Mouse (Mus musculus) cerebellum, adult (tissue): ENCODE results near the gene Zfp385a.

Experiments used
- ATAC-seq: cut with Nextera tagmentation; 2 replicates; pipeline ENCODE4 v1.9.2; 2017; ENCODE audit warnings: mild to moderate bottlenecking, moderate library complexity, mixed read lengths; ENCODE audit not compliant: insufficient number of reproducible peaks, low FRiP score, low TSS enrichment

Zfp385a gene

DNA sequence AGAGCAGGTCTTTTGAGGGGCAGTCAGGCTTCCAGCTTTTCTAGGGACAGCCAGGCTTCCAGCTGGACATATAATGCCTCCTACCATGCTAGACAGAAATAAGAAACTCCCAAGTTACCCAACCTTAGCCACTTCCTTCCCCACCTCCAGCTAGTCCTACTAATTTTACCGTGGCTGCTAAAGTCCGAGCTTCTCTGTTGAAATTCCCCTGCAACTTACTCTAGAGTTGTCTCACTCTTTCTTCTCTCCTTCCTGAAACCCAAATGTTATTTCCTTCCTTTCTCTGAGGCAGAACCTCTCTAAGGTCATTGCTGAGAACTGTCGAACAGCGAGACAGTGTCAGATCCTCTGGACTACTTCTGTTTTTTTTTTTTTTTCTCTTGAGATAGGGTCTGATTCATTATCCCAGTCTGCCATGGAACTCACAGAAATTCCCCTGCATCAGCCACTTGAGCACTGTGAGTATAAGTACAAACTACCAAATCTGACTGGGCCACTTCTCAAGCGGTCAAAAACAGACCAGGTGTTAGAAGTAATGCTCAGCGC lies 29.5 kb downstream of the Zfp385a start, which contains the start of gene Gpr84:
Gene Gpr84, minus strand, starts transcription at position 248 of the 546 bp plus-strand sequence.
- ATAC-seq: no peak

DNA sequence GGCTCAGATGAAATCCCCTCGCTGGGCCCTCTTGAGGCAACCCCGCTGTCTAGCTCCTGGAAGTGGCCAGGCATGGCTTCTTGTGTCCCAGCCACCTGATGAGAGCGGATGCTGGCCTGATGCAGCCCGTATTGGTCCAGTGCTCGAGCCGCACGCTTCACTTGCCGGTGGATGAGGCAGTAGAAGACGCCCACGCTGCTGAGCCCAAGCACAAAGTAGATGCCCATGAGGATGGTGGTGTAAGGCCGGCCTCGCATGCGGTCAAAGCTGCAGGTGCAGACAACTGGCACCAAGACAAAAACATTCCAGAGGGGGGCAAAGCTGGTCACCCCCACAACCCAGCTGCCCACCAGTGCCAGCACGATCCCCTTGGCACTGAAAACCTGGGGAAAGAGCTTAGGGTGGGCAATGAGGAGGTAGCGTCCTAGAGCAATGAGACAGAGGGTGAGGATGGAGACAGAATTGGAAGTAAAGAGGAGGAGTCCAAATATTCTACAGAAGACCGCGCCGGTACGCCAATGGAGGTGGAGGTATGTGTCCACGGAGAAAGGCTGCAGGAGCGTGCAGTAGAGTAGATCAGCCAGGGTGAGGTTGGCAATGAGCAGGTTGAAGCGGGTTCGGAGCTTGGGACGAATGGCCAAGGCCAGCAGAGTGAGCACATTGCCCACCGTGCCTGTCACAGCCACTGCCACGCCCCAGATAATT lies 30.9 kb downstream of the Zfp385a start:
- no peak for ATAC-seq

GRCm38 (mm10) chr15:103308056-103308875 lies 31.6 kb downstream of the Zfp385a start:
- ATAC-seq: no peak

- ATAC-seq: 0 out of 2 replicates have a peak, but pooled peaks have one; percentile 12
These were observed 32.8 kb downstream of the Zfp385a start for GRCm38 (mm10) chr15:103307125-103307524.

DNA sequence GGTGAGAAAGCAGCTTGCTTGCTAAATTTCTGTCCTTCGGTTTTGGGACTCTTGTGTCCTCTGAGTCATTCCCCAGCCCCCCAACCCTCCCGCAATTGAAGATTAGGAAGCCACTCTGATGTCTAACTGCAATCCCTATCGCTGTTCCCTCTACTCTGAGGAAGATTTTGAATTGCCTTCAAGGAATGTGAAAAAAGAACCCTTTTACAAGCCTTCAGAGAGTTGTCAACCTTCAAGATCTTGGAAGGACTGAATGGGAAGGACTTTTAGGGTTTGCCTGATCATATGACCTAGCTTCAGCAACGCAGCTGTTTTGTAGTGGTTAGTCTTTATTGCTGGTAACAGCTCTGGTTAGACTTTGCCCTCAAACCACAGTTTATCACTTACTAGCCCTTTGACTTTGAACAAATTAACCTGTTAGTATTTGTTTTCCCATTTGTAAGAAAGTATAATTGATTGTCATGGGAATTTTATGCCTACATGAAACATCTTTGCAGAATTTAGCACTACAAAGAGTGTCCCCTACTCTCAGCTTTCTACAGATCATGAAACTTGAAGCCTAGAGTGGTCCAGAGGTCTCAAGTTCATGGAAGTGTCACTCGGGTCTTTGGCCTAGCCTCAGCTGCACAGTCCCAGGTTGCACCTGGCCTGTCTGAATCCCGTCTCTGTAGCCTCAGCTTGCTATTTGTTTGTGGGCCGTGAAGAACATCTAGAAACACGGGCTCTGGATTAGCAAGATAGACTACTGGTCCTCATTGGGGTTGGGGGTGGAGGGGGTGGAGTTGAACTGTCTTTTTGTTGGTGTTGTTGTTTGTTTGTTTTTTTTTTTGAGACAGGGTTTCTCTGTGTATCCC lies 33.9 kb downstream of the Zfp385a start:
- ATAC-seq: no peak

DNA sequence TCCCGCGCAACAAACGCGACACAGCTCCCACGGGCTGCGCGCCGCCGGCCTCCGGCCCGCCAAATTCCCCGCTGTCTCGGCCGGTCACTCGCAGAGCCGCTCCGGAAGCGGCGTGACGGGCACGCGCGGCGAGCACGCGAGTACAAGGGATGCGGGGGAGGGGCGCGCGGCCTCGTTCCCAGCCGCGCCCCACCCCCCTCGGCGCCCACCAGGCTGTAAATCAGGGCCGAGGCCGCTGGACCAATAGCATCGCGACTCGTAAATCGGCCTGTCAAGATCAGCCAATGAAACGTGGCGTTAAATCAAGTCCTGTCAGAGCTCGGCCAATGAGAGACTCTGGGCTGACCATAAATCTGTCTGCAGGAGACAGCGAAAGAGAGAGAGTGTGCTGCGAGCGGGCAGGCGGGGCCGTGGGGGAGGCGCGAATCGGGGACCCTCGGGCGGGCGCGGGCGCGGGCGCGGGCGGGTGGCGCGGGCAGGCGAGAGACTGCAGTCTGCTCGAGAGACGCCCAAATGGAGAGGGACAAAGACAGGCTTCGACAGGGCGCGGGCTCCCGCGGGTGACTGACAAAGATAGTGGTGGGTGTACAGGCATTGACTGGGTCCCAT lies 34.7 kb downstream of the Zfp385a start:
- ATAC-seq: peak; percentile 92

GRCm38 (mm10) chr15:103304616-103304969 lies 35.3 kb downstream of the Zfp385a start:
- ATAC-seq: no peak

DNA sequence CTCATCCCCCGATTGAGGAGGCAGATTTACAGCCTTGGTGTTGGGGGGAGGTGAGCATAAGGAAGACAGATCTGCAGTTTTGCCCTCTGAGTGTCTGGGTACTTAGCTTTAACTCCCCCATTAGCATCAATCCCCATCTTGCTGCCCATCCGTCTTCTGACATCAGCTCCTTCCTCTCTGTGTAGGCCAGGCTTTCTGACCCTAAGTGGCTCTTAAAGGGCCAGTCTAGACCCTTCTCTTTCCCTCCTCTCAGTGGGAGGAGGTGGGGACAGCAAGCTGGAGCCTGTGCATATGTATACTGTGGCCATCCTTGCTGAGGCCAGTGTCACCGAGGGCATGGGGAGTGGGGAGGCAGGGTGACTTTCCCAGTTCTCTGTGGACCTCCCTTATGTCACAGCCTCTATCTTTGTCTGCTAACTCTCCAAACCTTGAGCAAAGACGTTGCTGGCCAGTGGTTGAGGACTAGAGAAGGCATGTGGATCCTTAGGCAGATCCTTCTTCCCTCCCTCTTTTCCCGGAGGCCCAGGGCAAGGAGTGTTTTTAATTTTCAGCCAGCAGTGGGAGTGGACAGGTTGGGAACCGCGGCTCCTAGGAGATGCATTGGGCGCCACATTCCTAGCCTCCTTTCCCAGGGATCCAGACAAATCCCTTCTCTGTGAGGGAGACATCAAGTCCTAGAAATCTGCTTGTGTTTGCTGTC lies 35.8 kb downstream of the Zfp385a start:
- ATAC-seq: no peak

- ATAC-seq: no peak
These were observed 37.4 kb downstream of the Zfp385a start for GRCm38 (mm10) chr15:103302341-103303021.

GRCm38 (mm10) chr15:103301547-103302340 lies 38.1 kb downstream of the Zfp385a start:
- no peak for ATAC-seq

GRCm38 (mm10) chr15:103301046-103301445 lies 38.8 kb downstream of the Zfp385a start:
- no peak for ATAC-seq

DNA sequence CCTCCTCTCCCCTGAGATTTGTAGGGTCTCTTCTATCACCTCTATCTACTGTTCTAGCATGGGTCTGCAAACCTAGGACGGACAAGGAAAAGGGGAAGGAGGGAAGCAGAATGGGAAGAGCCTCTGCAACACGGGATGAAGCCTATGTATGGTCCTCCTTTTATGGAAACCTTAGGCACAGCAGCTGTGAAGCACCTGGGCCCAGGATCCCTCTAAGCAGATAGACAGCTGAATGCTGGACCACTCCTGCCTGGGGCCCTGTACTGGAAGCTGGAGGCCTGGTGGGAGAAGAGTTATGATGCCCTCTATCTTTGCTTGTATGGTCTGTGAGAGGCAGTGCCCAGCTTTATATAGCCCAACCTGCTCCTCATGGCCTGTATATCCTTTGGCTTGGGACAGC lies 39.3 kb downstream of the Zfp385a start:
- ATAC-seq: no peak

- no peak for ATAC-seq
These were observed 39.8 kb downstream of the Zfp385a start for GRCm38 (mm10) chr15:103300067-103300471.

- ATAC-seq: no peak
These were observed 40.2 kb downstream of the Zfp385a start for GRCm38 (mm10) chr15:103299644-103300043.

DNA sequence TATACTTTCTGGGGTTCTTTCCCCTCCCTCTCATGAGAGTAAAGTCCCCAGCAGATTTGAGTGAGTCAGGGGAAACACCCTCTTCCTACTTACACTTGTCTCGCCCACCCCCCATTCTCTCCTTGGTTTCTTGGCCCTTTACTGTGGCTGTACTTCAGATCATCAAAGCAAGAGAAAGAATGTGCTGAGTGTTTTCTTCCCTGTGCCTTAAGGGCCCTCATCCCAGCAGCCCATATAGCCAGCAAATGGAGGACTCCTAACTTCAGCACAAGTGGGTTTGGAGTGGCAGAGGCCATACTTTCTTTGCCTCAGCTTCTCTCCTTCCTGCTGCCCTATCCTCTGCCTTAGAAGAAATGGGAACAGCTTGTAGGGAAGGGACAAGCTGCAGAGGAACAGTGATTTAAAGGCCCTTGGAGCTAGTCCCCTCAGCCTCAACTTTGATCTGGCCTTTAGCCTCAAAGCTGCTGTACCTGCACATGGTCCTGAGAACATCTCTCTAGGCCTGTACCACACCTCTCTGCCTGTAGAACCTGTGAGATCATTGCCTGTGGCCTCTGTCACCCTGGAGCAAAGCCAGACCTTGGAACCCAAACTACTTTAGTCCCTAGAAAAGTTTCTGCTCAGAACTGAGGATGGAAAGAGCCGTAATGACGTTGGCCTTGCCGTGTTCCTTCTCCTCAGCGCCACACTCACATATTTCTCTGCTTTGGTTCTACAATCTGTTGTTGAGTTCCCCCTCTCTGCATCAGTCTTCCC lies 40.9 kb downstream of the Zfp385a start:
- ATAC-seq: no peak

DNA sequence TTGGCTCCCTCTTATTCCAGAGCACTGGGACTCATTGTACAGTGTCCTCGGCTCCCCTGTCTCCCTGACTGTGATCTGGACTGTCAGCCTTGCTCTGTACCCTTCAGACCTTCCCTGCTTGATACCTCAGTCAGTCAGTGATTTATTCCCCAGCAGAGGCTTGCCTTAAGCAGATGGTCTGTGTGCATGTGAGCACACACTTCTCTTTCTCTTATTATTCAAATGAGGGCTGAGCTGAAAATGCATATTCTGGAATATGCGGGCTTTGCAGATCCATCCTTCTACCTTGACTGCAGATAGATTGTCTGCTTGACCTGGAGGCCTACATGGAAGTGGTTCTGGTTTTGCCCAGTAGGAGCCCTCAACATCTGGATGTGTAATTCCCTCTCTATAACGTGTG lies 41.9 kb downstream of the Zfp385a start:
- ATAC-seq: no peak

GRCm38 (mm10) chr15:103297313-103297712 lies 42.6 kb downstream of the Zfp385a start:
- ATAC-seq: no peak
